Mouse (Mus musculus): ENCODE measurements around the gene Hnrnpdl. TPM values are rescaled to one million over a fixed set of nuclear protein-coding genes. Genes with fewer than 3 reads are reported as not detected.

Hnrnpdl gene
- polyA plus RNA-seq, 1 experiment, result 257 TPM

DNA sequence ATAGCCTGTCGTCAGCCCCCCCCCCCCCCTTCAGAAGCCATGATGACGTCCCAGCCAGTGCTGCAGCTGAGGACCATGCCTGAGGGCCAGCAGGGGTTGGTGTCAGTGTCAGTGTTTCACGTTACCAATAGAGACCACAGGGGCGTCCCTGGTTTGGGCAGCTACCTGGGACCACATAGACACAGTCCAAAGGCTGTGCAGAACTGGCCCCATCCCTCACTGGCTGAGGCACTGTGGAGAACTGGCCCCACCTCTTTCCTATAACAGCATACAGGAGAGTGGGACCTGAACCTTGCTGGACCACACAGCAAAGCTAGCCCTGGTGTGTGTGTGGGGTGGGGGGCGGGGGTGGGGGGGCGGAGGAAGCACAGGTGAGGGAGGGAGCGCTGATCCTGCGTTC, 39.0 kb downstream of the Hnrnpdl start:
- TF ChIP-seq CTCF (IDR thresholded peaks at IDR 0.05; ENCODE audit: borderline replicate concordance, insufficient read depth, low read depth, low read length) (no peak), POLR2A (IDR thresholded peaks at IDR 0.05; ENCODE audit: borderline replicate concordance, insufficient read depth, low read length) (no peak)
- WGBS, result 36% methylated on average over 8 of the region's 8 CpGs
- Histone ChIP-seq H3K4me3 (replicated peaks; ENCODE audit: insufficient read depth, low read depth, low read length) (no peak overlapping the region), H3K27ac (ENCODE audit: insufficient read depth, low read length) (no peak overlapping the region), H3K4me1 (ENCODE audit: control insufficient read depth, insufficient read depth, low read length) (no peaks in the 10 kb centered on the region), H3K27me3 (ENCODE audit: control insufficient read depth, insufficient read depth, low read length) (no peaks in the 10 kb centered on the region)
- DNase-seq, result no peak

- 69% methylated on average over 7 of the region's 7 CpGs for WGBS
- no peak for TF ChIP-seq CTCF (IDR thresholded peaks at IDR 0.05; ENCODE audit: borderline replicate concordance, insufficient read depth, low read depth, low read length)
- TF ChIP-seq POLR2A (IDR thresholded peaks at IDR 0.05; ENCODE audit: borderline replicate concordance, insufficient read depth, low read length), result no peak
- Histone ChIP-seq H3K27ac (ENCODE audit: insufficient read depth, low read length) (no peak overlapping the region), H3K4me1 (ENCODE audit: control insufficient read depth, insufficient read depth, low read length) (no peaks in the 10 kb centered on the region), H3K27me3 (ENCODE audit: control insufficient read depth, insufficient read depth, low read length) (no peaks in the 10 kb centered on the region), H3K4me3 (replicated peaks; ENCODE audit: insufficient read depth, low read depth, low read length) (no peak overlapping the region)
- DNase-seq, result no peak
Observed at GRCm38 (mm10) chr5:100000048-100000447, 39.4 kb downstream of the Hnrnpdl start.

DNA sequence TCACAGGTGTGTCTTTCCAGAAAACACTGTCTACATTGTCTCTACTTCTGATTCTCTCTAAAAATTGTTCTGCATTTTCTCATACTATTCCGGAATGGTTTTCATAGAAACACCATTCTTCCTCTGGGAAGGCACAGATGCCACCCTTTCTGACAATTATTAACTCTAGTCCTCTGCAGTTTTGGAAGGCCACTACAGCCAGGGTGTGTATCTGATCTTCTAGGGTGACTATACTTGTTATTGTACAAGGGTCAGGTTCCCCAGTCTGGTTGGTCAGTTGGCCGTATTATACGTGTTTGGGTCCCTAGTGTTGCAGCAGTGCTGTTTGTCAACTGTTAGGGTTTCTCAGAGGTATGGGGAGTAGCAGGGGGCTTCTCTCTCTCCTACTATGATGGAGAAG, 44.8 kb downstream of the Hnrnpdl start:
- no peaks in the 10 kb centered on the region for H3K27me3 ChIP-seq (ENCODE audit: control insufficient read depth, insufficient read depth, low read length)
- 96% methylated on average over 3 of the region's 3 CpGs for WGBS
- no peak overlapping the region for H3K27ac ChIP-seq (ENCODE audit: insufficient read depth, low read length)

GRCm38 (mm10) chr5:99994166-99994565, 45.3 kb downstream of the Hnrnpdl start:
- TF ChIP-seq POLR2A (IDR thresholded peaks at IDR 0.05; ENCODE audit: borderline replicate concordance, insufficient read depth, low read length), result no peak
- TF ChIP-seq CTCF (IDR thresholded peaks at IDR 0.05; ENCODE audit: borderline replicate concordance, insufficient read depth, low read depth, low read length), result no peak
- no peaks in the 10 kb centered on the region for H3K27me3 ChIP-seq (ENCODE audit: control insufficient read depth, insufficient read depth, low read length)
- no peak overlapping the region for H3K27ac ChIP-seq (ENCODE audit: insufficient read depth, low read length)
- WGBS, result 84% methylated on average over 3 of the region's 3 CpGs
- no peaks in the 10 kb centered on the region for H3K4me1 ChIP-seq (ENCODE audit: control insufficient read depth, insufficient read depth, low read length)
- no peak overlapping the region for H3K4me3 ChIP-seq (replicated peaks; ENCODE audit: insufficient read depth, low read depth, low read length)
- no peak for DNase-seq

More for the DNA sequence above, 44.8 kb downstream of the Hnrnpdl start:
- no peak for DNase-seq
- TF ChIP-seq CTCF (IDR thresholded peaks at IDR 0.05; ENCODE audit: borderline replicate concordance, insufficient read depth, low read depth, low read length) (no peak), POLR2A (IDR thresholded peaks at IDR 0.05; ENCODE audit: borderline replicate concordance, insufficient read depth, low read length) (no peak)
- Histone ChIP-seq H3K4me1 (ENCODE audit: control insufficient read depth, insufficient read depth, low read length) (no peaks in the 10 kb centered on the region), H3K4me3 (replicated peaks; ENCODE audit: insufficient read depth, low read depth, low read length) (no peak overlapping the region)

Other genes starting within 250 kb of the Hnrnpdl start
- 0.84 TPM in 1 of 2 replicates, not detected in the other for gene Vamp9, start 133.4 kb downstream of the Hnrnpdl start, polyA plus RNA-seq (2012; rRNA removed)
- gene Hnrnpd, start 60.7 kb downstream of the Hnrnpdl start, polyA plus RNA-seq (2012; rRNA removed), result 114 and 127 TPM in 2 replicates
- gene 4930524J08Rik, start 60.6 kb downstream of the Hnrnpdl start, polyA plus RNA-seq (2012; rRNA removed), result 1.6 and 1.8 TPM in 2 replicates
- 64.7 and 74.6 TPM in 2 replicates for gene Enoph1, start 321 bp upstream of the Hnrnpdl start, polyA plus RNA-seq (2012; rRNA removed)
- 30.1 and 32.9 TPM in 2 replicates for gene Tmem150c, start 120.1 kb upstream of the Hnrnpdl start, polyA plus RNA-seq (2012; rRNA removed)